Mouse (Mus musculus): Measurements from ENCODE around the gene Pop5.

DNA sequence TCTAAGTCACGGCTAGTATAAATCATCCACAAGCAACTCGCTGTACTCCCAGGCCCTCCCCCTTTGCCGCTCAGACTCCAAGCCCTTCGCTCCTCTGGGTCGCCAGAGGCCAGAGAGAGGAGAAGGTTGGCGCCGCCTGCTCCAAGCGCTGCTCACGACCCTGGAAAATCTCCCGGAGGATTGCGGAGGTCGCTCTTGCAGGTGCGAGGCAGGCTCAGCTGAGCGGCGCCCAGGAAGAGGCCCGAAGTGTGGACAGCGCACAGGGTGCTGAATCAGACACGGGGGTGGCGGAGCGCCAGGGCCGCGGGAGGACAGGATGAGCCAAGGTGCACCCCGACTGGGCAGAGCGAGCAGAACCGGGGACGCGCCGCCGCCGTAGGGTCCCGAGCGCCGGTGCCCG, 42.4 kb upstream of the Pop5 start:
- TF ChIP-seq CTCF (IDR thresholded peaks at IDR 0.05; ENCODE audit: low read depth, low read length) (no peak), POLR2A (IDR thresholded peaks at IDR 0.05; ENCODE audit: borderline replicate concordance, low read depth, low read length) (no peak)

Data from bone marrow macrophage, adult 2 months (primary cell).